Mouse (Mus musculus) heart, embryonic 14.5 days (tissue): ENCODE measurements around the gene Rcan1. TPM values are rescaled to one million over a fixed set of nuclear protein-coding genes. Genes with fewer than 3 reads are reported as not detected.

Source experiments
- ATAC-seq: fragments of 200-750 bp; cut with Nextera tagmentation; 2 replicates; pipeline ENCODE4 v1.8.0; 2017; ENCODE audit warnings: low read depth, moderate TSS enrichment; ENCODE audit not compliant: insufficient number of reproducible peaks, insufficient read depth, low FRiP score
- H3K27ac ChIP-seq, 2 experiments: fragments of 200-500 bp in 1 of 2; fragments of 300-500 bp in 1 of 2; sonication (generic) in 1 of 2; replicated peaks in 1 of 2; 2 replicates each; pipeline ENCODE4 v1.5.1; 2012 to 2014; ENCODE audit warnings: low read depth in 2 of 2, low read length in 2 of 2, control low read depth in 1 of 2, mild to moderate bottlenecking in 1 of 2, mixed read lengths in 1 of 2; ENCODE audit not compliant: control insufficient read depth in 1 of 2, insufficient read depth in 1 of 2
- H3K27me3 ChIP-seq: fragments of 300-500 bp; sonication (generic); 2 replicates; pipeline ENCODE4 v1.6.1; 2014; ENCODE audit warnings: mild to moderate bottlenecking, low read length, control low read depth; ENCODE audit not compliant: control insufficient read depth, insufficient read depth
- H3K36me3 ChIP-seq: fragments of 300-500 bp; sonication (generic); 2 replicates; pipeline ENCODE4 v1.6.1; 2014; ENCODE audit warnings: mild to moderate bottlenecking, control low read depth, low read length, mixed read lengths; ENCODE audit not compliant: control insufficient read depth, insufficient read depth
- H3K4me1 ChIP-seq, 2 experiments: fragments of 200-500 bp in 1 of 2; fragments of 300-500 bp in 1 of 2; sonication (generic) in 1 of 2; 2 replicates each; pipeline ENCODE4 v1.6.1; 2012 to 2014; ENCODE audit warnings: low read length in 2 of 2, control low read depth in 1 of 2, mixed read lengths in 1 of 2; ENCODE audit not compliant: control insufficient read depth in 2 of 2, insufficient read depth in 2 of 2
- H3K4me2 ChIP-seq: fragments of 300-500 bp; sonication (generic); 2 replicates; pipeline ENCODE4 v1.6.1; 2014; ENCODE audit warnings: mild to moderate bottlenecking, low read length
- H3K4me3 ChIP-seq, 2 experiments: fragments of 200-500 bp in 1 of 2; fragments of 300-500 bp in 1 of 2; sonication (generic) in 1 of 2; 2 replicates each; pipeline ENCODE4 v1.5.1; 2012 to 2014; ENCODE audit warnings: low read length in 2 of 2, mild to moderate bottlenecking in 2 of 2, control low read depth in 1 of 2, low read depth in 1 of 2, moderate library complexity in 1 of 2; ENCODE audit not compliant: control insufficient read depth in 1 of 2, insufficient read depth in 1 of 2
- H3K9ac ChIP-seq: fragments of 300-500 bp; sonication (generic); 2 replicates; pipeline ENCODE4 v1.6.1; 2014; ENCODE audit warnings: mild to moderate bottlenecking, low read length
- H3K9me3 ChIP-seq: fragments of 300-500 bp; sonication (generic); 2 replicates; pipeline ENCODE4 v1.6.1; 2016; ENCODE audit warnings: low read length, control low read depth; ENCODE audit not compliant: control insufficient read depth
- WGBS: fragments of 180-500 bp; shearing (Covaris S2); extraction: QIAGEN DNeasy Blood & Tissue Kit; methylation state at CpG from one replicate; pipeline ENCODE4 v1.1.7; 2014; 5-methylcytosine and 5-hydroxymethylcytosine counted together
- polyA plus RNA-seq: library from polyadenylated mRNA; unstranded; fragments of >200 nt; fragmentation: Nextera tagmentation; extraction: Ambion mirVana; gene quantifications from 2 replicates; pipeline ENCODE4 v1.2.1, GENCODE M21; 2014

The Rcan1 gene
- polyA plus RNA-seq, 1 experiment from 2014 or later, result 105 TPM

DNA sequence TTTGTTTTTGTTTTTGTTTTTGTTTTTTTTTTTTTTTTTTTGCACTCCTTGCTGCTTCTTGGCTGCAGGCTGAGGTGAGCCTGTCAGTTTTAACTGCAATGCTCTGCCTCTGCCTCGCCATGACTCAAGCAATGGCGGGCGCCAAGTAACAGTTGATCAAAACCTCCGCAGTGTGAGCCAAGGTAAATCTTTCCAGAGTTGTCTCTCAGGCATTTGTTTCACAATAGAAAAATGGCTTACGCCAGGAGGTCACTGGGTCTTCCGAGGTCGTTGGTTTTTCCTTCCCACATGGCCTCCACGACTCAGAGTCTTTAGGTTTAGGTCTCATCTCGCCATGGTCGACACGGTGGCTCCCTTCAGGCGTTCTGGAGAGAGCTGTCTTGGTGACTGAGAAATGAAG lies 117.4 kb downstream of the Rcan1 start:
- WGBS, result 91% methylated on average over 12 of the region's 12 CpGs
- Histone ChIP-seq H3K4me1 (peaks cover 33 to 47% of the 10 kb centered on the region in 2 experiments), H3K36me3 (peaks cover 7% of the 10 kb centered on the region), H3K4me3 (no peak overlapping the region), H3K27ac (no peak overlapping the region), H3K27me3 (no peaks in the 10 kb centered on the region), H3K9me3 (no peaks in the 10 kb centered on the region), H3K9ac (no peak overlapping the region), H3K4me2 (no peak overlapping the region)
- ATAC-seq, result no peak

DNA sequence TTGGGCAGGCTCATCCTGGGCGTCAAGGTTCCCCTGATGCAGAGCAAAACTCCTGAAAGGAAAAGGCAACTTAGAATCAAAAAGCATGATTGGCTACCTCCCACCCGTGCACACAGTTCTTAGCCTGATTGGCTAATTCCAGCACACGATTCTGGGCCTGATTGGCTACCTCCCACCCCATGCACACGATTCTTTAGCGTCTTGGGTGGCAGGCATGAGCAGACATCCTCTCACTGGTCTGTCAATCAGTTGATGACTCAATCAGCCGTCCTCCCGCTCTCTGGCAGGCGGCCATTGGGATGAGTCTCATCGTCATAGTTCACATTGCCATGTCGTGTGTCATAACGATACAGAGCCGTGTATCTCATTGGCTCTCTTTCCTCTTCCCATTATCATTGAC lies 121.7 kb downstream of the Rcan1 start:
- Histone ChIP-seq H3K27ac (no peak overlapping the region), H3K4me2 (no peak overlapping the region), H3K36me3 (peaks cover 10% of the 10 kb centered on the region), H3K27me3 (no peaks in the 10 kb centered on the region), H3K9ac (no peak overlapping the region), H3K4me3 (no peak overlapping the region), H3K4me1 (peaks cover 22 to 28% of the 10 kb centered on the region in 2 experiments), H3K9me3 (no peaks in the 10 kb centered on the region)
- ATAC-seq, result no peak
- WGBS, result 73% methylated on average over 12 of the region's 12 CpGs

DNA sequence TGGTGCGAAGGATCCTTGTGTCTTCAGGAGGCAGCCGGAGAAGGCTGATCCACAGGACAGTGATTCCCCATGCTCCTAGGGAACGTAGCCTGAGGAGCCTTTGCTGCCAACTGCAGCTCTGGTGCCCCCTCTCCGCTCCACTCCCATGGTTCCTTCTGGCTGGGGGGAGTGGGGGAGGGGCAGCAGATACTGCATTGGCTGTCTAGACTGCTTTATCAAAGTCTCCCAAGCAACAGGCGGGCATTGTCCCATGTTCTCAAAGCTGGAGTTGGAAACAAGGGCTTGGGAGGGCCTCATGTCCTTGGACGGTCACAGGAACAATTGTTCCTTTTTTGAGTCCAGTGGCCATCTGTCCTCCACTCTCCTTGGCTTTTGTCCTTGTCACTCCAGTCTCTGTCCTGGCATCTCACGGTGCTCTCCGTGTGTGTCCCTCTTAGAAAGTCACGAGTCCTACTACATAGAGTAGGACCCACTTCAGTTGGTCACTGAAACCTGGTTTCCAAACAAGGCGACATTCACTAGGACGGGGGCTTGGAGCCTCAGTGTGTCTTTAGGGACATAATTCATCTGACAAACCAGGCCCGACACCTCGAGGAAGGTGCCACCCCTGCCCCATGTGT lies 124.3 kb downstream of the Rcan1 start:
- H3K27me3 ChIP-seq, result no peaks in the 10 kb centered on the region
- H3K4me3 ChIP-seq, result 0 out of 4 replicates have a peak overlapping the region, but pooled peaks of 1 of the 2 experiments have one; percentile 12
- 23% methylated on average over 13 of the region's 13 CpGs for WGBS
- peak overlapping the region; percentile 73 for H3K9ac ChIP-seq
- H3K4me1 ChIP-seq, result peaks cover 24 to 33% of the 10 kb centered on the region in 2 experiments
- H3K9me3 ChIP-seq, result no peaks in the 10 kb centered on the region
- ATAC-seq, result peak; percentile 78
- peak overlapping the region; percentile 51 for H3K4me2 ChIP-seq
- peaks cover 7% of the 10 kb centered on the region for H3K36me3 ChIP-seq
- H3K27ac ChIP-seq, result peak overlapping the region; percentile 96 to 99

DNA sequence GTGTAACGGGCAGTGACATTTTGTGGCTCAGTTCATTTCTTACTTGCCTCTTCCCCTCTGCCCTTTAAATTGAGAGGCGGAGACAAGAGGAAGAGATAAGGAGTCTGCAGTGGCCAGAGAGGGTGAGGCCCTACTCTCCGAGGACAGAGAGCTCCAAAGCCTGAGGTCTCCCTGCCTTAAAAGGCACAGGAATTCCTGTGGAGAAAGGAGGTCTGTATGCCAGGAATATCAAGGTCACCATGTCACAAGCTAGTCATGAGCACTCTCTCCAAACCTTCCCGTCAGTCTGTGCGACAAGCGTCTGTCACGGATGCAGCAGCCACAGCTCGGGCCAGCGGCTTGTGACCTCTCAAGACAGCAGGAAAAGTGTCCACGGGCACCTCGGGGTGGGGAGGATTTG lies 125.5 kb downstream of the Rcan1 start:
- no peak overlapping the region for H3K4me2 ChIP-seq
- H3K9me3 ChIP-seq, result no peaks in the 10 kb centered on the region
- 2% methylated on average over 11 of the region's 11 CpGs for WGBS
- H3K36me3 ChIP-seq, result peaks cover 7% of the 10 kb centered on the region
- no peak overlapping the region for H3K4me3 ChIP-seq
- ATAC-seq, result peak; percentile 80
- H3K27ac ChIP-seq, result peak overlapping the region; percentile 96 to 99
- H3K4me1 ChIP-seq, result peaks cover 35 to 43% of the 10 kb centered on the region in 2 experiments
- H3K27me3 ChIP-seq, result no peaks in the 10 kb centered on the region
- peak overlapping the region; percentile 59; the same call in 1 of the 2 replicates for H3K9ac ChIP-seq

Other genes starting within 250 kb of the Rcan1 start
- 0.59 and 1.1 TPM in 2 replicates for gene Kcne2, start 178.5 kb downstream of the Rcan1 start, polyA plus RNA-seq
- 129 and 132 TPM in 2 replicates for gene Smim11, start 169.6 kb downstream of the Rcan1 start, polyA plus RNA-seq
- not detected in 2 replicates for gene Fam243, start 149.4 kb downstream of the Rcan1 start, polyA plus RNA-seq
- 192 and 199 TPM in 2 replicates for gene Kcne1, start 111.4 kb downstream of the Rcan1 start, polyA plus RNA-seq
- 0.72 and 0.89 TPM in 2 replicates for gene Clic6, start 14.9 kb upstream of the Rcan1 start, polyA plus RNA-seq